Mouse (Mus musculus): ENCODE data around the gene Scaper. TPM values are rescaled to one million over a fixed set of nuclear protein-coding genes. Genes with fewer than 3 reads are reported as not detected.

Scaper gene
- polyA plus RNA-seq, 1 experiment from 2014 or later, result 5.2 TPM

DNA sequence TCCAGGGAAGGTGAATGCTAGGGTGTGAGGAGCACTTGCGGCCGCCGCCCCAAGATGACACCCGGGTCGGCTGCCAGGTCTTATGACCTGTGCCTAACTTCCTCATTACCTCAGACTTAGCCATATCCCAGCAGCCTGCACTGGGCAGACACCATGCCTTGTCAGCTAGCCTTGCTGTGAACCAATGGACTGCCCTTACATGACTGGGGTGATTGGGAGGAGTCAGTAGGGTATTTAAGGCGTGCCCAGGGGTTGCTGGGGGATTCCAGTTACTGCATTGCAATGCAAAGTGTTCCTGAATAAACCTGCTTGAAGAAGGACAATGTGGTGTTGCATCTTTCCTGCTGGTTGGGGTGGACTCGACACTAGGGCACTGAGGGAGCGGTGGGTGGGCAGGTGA is 148.5 kb downstream of the Scaper start:
- Histone ChIP-seq H3K4me1 (replicated peaks; ENCODE audit: control insufficient read depth, insufficient read depth, low read length) (no peaks in the 10 kb centered on the region), H3K4me3 (ENCODE audit: low read depth, low read length) (no peak overlapping the region), H3K27me3 (replicated peaks; ENCODE audit: control insufficient read depth, insufficient read depth, low read length) (no peaks in the 10 kb centered on the region), H3K4me2 (replicated peaks; ENCODE audit: low read depth) (no peak overlapping the region), H3K9ac (ENCODE audit: low read depth, low read length) (no peak overlapping the region), H3K27ac (ENCODE audit: low read depth, low read length) (no peak overlapping the region), H3K36me3 (ENCODE audit: control insufficient read depth, insufficient read depth) (no peaks in the 10 kb centered on the region), H3K9me3 (ENCODE audit: control insufficient read depth) (no peaks in the 10 kb centered on the region)
- no peak for TF ChIP-seq CTCF (IDR thresholded peaks at IDR 0.05; ENCODE audit: low read depth)
- ATAC-seq, result no peak
- WGBS, result 78% methylated on average over 8 of the region's 8 CpGs

DNA sequence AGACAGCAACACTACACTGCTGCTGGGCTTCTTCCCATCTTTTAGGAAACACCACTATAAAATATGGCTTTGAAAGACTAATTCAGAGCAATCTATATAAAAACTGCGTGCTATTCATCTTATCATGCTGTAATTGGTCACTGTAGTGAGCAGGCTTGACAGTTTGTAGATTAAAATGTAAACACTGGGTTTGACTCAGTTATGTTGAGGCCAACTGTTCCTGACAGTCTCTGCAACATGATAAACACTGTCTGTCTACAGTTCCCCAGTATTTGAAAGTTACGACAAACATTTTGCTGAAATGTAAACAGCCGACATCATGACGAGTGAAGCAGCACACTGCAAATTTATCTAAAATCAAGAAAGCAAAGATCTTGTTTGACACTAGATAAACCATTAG is 225.9 kb downstream of the Scaper start:
- Histone ChIP-seq H3K27me3 (replicated peaks; ENCODE audit: control insufficient read depth, insufficient read depth, low read length) (no peaks in the 10 kb centered on the region), H3K4me2 (replicated peaks; ENCODE audit: low read depth) (no peak overlapping the region), H3K4me1 (replicated peaks; ENCODE audit: control insufficient read depth, insufficient read depth, low read length) (no peaks in the 10 kb centered on the region), H3K9me3 (ENCODE audit: control insufficient read depth) (no peaks in the 10 kb centered on the region), H3K36me3 (ENCODE audit: control insufficient read depth, insufficient read depth) (no peaks in the 10 kb centered on the region), H3K4me3 (ENCODE audit: low read depth, low read length) (no peak overlapping the region), H3K9ac (ENCODE audit: low read depth, low read length) (no peak overlapping the region), H3K27ac (ENCODE audit: low read depth, low read length) (no peak overlapping the region)
- no peak for ATAC-seq
- WGBS, result 41% methylated on average over 4 of the region's 4 CpGs
- no peak for TF ChIP-seq CTCF (IDR thresholded peaks at IDR 0.05; ENCODE audit: low read depth)

DNA sequence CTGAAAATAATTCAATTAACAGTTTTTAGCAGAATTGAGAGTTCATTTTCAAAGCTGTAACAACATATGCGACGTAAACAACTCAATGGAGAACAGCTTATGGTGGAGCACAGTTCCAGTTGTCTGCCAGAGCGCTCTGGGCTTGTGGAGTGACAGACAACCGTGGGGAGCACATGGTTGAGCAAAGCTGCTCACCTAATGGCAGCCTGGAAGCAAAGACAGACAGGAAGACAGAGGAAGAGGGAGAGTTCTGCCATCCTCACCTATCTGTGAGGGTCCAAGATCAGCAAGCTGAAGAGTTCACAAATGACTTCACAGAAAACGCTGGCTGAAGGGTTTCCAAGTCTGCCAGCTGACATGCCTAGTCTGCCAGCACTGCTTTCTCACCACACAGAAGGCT is 227.4 kb downstream of the Scaper start:
- no peaks in the 10 kb centered on the region for H3K27me3 ChIP-seq (replicated peaks; ENCODE audit: control insufficient read depth, insufficient read depth, low read length)
- no peak overlapping the region for H3K27ac ChIP-seq (ENCODE audit: low read depth, low read length)
- H3K4me2 ChIP-seq (replicated peaks; ENCODE audit: low read depth), result no peak overlapping the region
- no peak for ATAC-seq
- 85% methylated on average over 5 of the region's 5 CpGs for WGBS
- no peaks in the 10 kb centered on the region for H3K4me1 ChIP-seq (replicated peaks; ENCODE audit: control insufficient read depth, insufficient read depth, low read length)
- no peak overlapping the region for H3K9ac ChIP-seq (ENCODE audit: low read depth, low read length)
- no peaks in the 10 kb centered on the region for H3K9me3 ChIP-seq (ENCODE audit: control insufficient read depth)
- no peak for TF ChIP-seq CTCF (IDR thresholded peaks at IDR 0.05; ENCODE audit: low read depth)
- no peak overlapping the region for H3K4me3 ChIP-seq (ENCODE audit: low read depth, low read length)
- H3K36me3 ChIP-seq (ENCODE audit: control insufficient read depth, insufficient read depth), result no peaks in the 10 kb centered on the region

DNA sequence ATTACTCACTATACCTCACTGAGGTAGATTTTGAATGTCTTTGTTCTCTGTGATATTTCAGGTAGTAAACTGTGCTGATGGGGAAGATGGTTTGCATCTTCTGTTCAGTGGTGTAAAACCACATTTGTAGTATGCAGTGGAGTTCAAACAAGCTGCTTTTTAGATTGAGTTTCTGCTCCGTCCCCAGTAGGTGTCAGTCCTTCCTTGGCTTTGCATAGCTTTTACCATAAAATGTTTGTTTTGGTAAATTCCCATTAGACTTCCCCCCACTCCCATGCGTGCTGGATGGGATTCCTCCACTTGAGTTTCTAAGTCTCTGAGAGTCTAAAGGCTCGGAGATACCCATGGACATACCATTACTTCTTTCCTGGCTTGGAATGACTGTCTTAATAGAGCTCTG is 231.3 kb downstream of the Scaper start:
- WGBS, result 53% methylated on average over 3 of the region's 3 CpGs

DNA sequence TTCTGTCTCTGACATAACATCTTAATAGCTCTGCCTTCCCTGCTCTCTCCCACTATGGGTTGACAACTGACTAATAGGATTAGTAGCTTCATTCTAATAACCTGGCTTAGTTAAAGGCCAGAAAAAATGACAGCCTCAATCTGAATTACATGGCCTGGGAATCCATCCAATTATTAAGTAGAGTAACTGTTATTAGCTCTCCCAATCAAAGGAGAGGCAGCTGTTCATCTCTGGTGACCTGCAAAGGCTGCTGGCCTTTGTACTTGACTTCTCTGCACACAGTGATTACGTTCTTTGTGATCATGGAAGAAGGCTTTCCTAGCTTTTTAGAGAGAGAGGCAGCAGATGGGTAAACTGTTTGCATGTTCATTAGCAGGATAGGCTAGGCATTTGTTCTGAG is 242.6 kb downstream of the Scaper start:
- H3K27me3 ChIP-seq (replicated peaks; ENCODE audit: control insufficient read depth, insufficient read depth, low read length), result no peaks in the 10 kb centered on the region
- H3K27ac ChIP-seq (ENCODE audit: low read depth, low read length), result no peak overlapping the region
- H3K9ac ChIP-seq (ENCODE audit: low read depth, low read length), result no peak overlapping the region
- H3K36me3 ChIP-seq (ENCODE audit: control insufficient read depth, insufficient read depth), result no peaks in the 10 kb centered on the region
- no peak for ATAC-seq
- 50% methylated on average over 1 of the region's 1 CpGs for WGBS
- TF ChIP-seq CTCF (IDR thresholded peaks at IDR 0.05; ENCODE audit: low read depth), result no peak
- H3K9me3 ChIP-seq (ENCODE audit: control insufficient read depth), result no peaks in the 10 kb centered on the region
- no peaks in the 10 kb centered on the region for H3K4me1 ChIP-seq (replicated peaks; ENCODE audit: control insufficient read depth, insufficient read depth, low read length)
- H3K4me2 ChIP-seq (replicated peaks; ENCODE audit: low read depth), result no peak overlapping the region
- no peak overlapping the region for H3K4me3 ChIP-seq (ENCODE audit: low read depth, low read length)

More for the DNA sequence above, 231.3 kb downstream of the Scaper start:
- peak; percentile 58 for TF ChIP-seq CTCF (IDR thresholded peaks at IDR 0.05; ENCODE audit: low read depth)
- no peak overlapping the region for H3K9ac ChIP-seq (ENCODE audit: low read depth, low read length)
- H3K4me3 ChIP-seq (ENCODE audit: low read depth, low read length), result no peak overlapping the region
- H3K36me3 ChIP-seq (ENCODE audit: control insufficient read depth, insufficient read depth), result no peaks in the 10 kb centered on the region
- H3K4me1 ChIP-seq (replicated peaks; ENCODE audit: control insufficient read depth, insufficient read depth, low read length), result no peaks in the 10 kb centered on the region
- H3K27ac ChIP-seq (ENCODE audit: low read depth, low read length), result no peak overlapping the region
- no peaks in the 10 kb centered on the region for H3K9me3 ChIP-seq (ENCODE audit: control insufficient read depth)
- no peak overlapping the region for H3K4me2 ChIP-seq (replicated peaks; ENCODE audit: low read depth)
- ATAC-seq, result no peak
- no peaks in the 10 kb centered on the region for H3K27me3 ChIP-seq (replicated peaks; ENCODE audit: control insufficient read depth, insufficient read depth, low read length)

DNA sequence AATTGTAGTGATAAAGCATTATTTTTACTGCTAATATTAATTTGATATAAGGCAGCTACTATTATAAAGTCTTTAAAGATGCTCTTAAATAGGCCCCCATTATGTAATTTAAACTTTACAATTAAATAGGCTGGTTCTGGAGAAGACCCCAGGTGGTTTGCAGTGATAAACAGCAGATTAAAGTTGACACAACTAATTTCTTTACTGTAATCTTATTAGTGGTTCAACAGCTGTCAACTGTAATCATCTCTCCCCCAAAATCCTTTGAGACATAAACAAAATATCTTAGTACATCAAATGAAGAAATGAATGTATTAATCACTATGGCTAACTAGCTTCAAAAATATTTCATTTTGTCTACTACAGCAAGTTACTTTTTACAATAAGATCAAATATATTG is 260.8 kb downstream of the Scaper start:
- Histone ChIP-seq H3K36me3 (ENCODE audit: control insufficient read depth, insufficient read depth) (no peaks in the 10 kb centered on the region), H3K27me3 (replicated peaks; ENCODE audit: control insufficient read depth, insufficient read depth, low read length) (no peaks in the 10 kb centered on the region), H3K4me3 (ENCODE audit: low read depth, low read length) (no peak overlapping the region), H3K9me3 (ENCODE audit: control insufficient read depth) (no peaks in the 10 kb centered on the region), H3K4me2 (replicated peaks; ENCODE audit: low read depth) (no peak overlapping the region), H3K27ac (ENCODE audit: low read depth, low read length) (no peak overlapping the region), H3K9ac (ENCODE audit: low read depth, low read length) (no peak overlapping the region), H3K4me1 (replicated peaks; ENCODE audit: control insufficient read depth, insufficient read depth, low read length) (no peaks in the 10 kb centered on the region)
- no peak for ATAC-seq
- TF ChIP-seq CTCF (IDR thresholded peaks at IDR 0.05; ENCODE audit: low read depth), result no peak

DNA sequence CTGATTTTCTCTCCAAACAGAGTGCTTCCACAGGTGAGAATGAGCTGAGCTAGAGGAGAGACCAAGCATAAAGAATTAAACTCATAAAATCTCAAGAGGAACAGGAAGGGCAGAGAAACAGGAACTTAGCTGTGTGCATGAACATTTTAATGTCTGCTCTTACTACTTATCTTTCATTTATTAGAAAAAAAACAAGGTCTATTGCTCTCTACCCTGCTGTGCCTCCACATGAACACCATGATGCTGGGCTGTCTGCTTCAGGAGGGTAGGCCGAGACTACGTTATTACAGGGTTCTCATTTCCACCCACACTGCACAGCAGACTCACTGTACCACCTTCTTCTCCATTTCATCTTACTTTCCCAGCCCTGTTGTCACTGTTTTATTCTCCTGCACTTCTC is 291.5 kb downstream of the Scaper start:
- no peak for ATAC-seq
- no peak overlapping the region for H3K4me2 ChIP-seq (replicated peaks; ENCODE audit: low read depth)
- TF ChIP-seq CTCF (IDR thresholded peaks at IDR 0.05; ENCODE audit: low read depth), result no peak
- no peaks in the 10 kb centered on the region for H3K4me1 ChIP-seq (replicated peaks; ENCODE audit: control insufficient read depth, insufficient read depth, low read length)
- no peak overlapping the region for H3K4me3 ChIP-seq (ENCODE audit: low read depth, low read length)
- no peaks in the 10 kb centered on the region for H3K36me3 ChIP-seq (ENCODE audit: control insufficient read depth, insufficient read depth)
- no peaks in the 10 kb centered on the region for H3K9me3 ChIP-seq (ENCODE audit: control insufficient read depth)
- H3K27me3 ChIP-seq (replicated peaks; ENCODE audit: control insufficient read depth, insufficient read depth, low read length), result no peaks in the 10 kb centered on the region
- H3K27ac ChIP-seq (ENCODE audit: low read depth, low read length), result no peak overlapping the region
- no peak overlapping the region for H3K9ac ChIP-seq (ENCODE audit: low read depth, low read length)
- WGBS, result 98% methylated on average over 2 of the region's 2 CpGs

All from intestine, postnatal 0 days (tissue).